Mouse (Mus musculus) liver, postnatal 0 days (tissue): ENCODE measurements around the gene Fads2. TPM values are rescaled to one million over a fixed set of nuclear protein-coding genes. Genes with fewer than 3 reads are reported as not detected.

Source experiments
- ATAC-seq: fragments of 200-750 bp; cut with Nextera tagmentation; 2 replicates; pipeline ENCODE4 v1.8.0; 2017; ENCODE audit warnings: mild to moderate bottlenecking, moderate library complexity
- DNase-seq: peaks from one replicate; pipeline ENCODE4 v3.0.0-alpha.2; 2016
- H3K27ac ChIP-seq: fragments of 300-500 bp; sonication (generic); 2 replicates; pipeline ENCODE4 v1.5.1; 2014; ENCODE audit warnings: antibody characterized with exemption, moderate library complexity, mild to moderate bottlenecking, low read depth
- H3K27me3 ChIP-seq: fragments of 300-500 bp; sonication (generic); 2 replicates; pipeline ENCODE4 v1.6.1; 2014; ENCODE audit warnings: low read length, control low read depth, mixed read lengths; ENCODE audit not compliant: insufficient read depth
- H3K36me3 ChIP-seq: fragments of 300-500 bp; sonication (generic); replicated peaks from 2 replicates; pipeline ENCODE4 v1.6.1; 2014; ENCODE audit warnings: mild to moderate bottlenecking, control low read depth, low read length, moderate library complexity, mixed read lengths; ENCODE audit not compliant: insufficient read depth
- H3K4me1 ChIP-seq: fragments of 300-500 bp; sonication (generic); 2 replicates; pipeline ENCODE4 v1.6.1; 2014; ENCODE audit warnings: antibody characterized with exemption, mild to moderate bottlenecking, control low read depth; ENCODE audit not compliant: insufficient read depth
- H3K4me2 ChIP-seq: fragments of 300-500 bp; sonication (generic); 2 replicates; pipeline ENCODE4 v1.6.1; 2014; ENCODE audit warnings: low read depth, mild to moderate bottlenecking, low read length, moderate library complexity, mixed read lengths
- H3K4me3 ChIP-seq: fragments of 300-500 bp; sonication (generic); 2 replicates; pipeline ENCODE4 v1.5.1; 2014; ENCODE audit warnings: low read depth, low read length
- H3K9ac ChIP-seq: fragments of 300-500 bp; sonication (generic); replicated peaks from 2 replicates; pipeline ENCODE4 v1.6.1; 2014; ENCODE audit warnings: mild to moderate bottlenecking, moderate library complexity
- H3K9me3 ChIP-seq: fragments of 300-500 bp; sonication (generic); 2 replicates; pipeline ENCODE4 v1.6.1; 2016; ENCODE audit warnings: mild to moderate bottlenecking, control low read depth, low read length, mixed read lengths
- CTCF ChIP-seq: sonication (generic); IDR thresholded peaks from 2 replicates; pipeline ENCODE4 v1.5.1; 2016; ENCODE audit warnings: antibody characterized with exemption, low read depth
- EP300 ChIP-seq: IDR thresholded peaks from 2 replicates; pipeline ENCODE4 v1.6.1; 2016; ENCODE audit warnings: antibody characterized with exemption, low read depth, mild to moderate bottlenecking
- WGBS: fragments of 180-500 bp; shearing (Covaris S2); extraction: QIAGEN DNeasy Blood & Tissue Kit; methylation state at CpG from one replicate; pipeline ENCODE4 v1.1.7; 2014; ENCODE audit not compliant: insufficient replicate concordance; 5-methylcytosine and 5-hydroxymethylcytosine counted together
- polyA plus RNA-seq: library from polyadenylated mRNA; unstranded; fragments of >200 nt; fragmentation: Nextera tagmentation; extraction: Ambion mirVana; gene quantifications from 2 replicates; pipeline ENCODE4 v1.2.1, GENCODE M21; 2015

Fads2 gene
- polyA plus RNA-seq, 1 experiment from 2014 or later = 216 TPM

- Histone ChIP-seq H3K4me2 (no peak overlapping the region), H3K4me3 (no peak overlapping the region), H3K27ac (no peak overlapping the region), H3K36me3 (no peaks in the 10 kb centered on the region), H3K9ac (no peak overlapping the region), H3K9me3 (no peaks in the 10 kb centered on the region), H3K4me1 (no peaks in the 10 kb centered on the region), H3K27me3 (no peaks in the 10 kb centered on the region)
- TF ChIP-seq EP300 (no peak), CTCF (no peak)
- ATAC-seq (no peak), DNase-seq (no peak)
- WGBS = 81% methylated on average over 3 of the region's 3 CpGs
These were observed 15.1 kb upstream of the Fads2 start for GRCm38 (mm10) chr19:10116641-10117040.

DNA sequence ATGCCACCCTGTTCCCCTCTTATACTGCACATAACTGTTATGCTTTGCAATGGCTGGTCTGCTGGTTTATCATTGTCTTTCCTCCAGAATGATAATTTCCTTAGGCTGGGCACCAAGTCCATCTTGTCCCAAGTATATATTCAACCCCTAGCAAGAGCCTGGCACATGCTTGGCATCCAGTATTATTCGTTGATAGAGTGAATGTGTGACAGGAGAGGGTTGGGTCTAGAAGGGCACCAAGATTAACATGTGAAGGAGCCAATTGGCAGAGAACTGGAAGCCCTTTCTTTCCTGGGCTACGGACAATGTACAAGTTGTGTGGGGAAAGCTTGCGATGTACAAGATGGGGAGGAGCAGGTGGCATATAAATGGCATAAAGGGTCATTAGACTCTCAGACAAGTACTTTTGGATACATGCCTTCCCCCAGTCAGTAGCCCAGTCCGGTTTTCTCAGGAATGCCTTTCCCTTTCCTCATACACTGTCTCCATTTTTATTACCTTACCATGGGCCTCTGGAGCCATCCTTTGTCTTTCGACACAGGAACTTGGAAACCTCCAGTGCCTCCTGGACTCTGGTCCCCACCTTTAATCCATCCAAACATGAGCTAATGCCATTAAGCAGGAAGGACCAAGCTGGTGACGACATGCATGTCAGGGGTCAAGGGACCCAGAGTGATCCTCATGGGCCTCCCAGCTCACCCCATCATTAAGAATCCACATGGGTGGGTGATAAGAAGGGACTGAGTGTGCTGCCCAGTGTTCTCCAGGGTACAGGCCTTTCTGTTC is 14.0 kb upstream of the Fads2 start:
- DNase-seq (no peak), ATAC-seq (no peak)
- TF ChIP-seq EP300 (no peak), CTCF (no peak)
- no peak overlapping the region; the same call in 1 of the 2 replicates for H3K9ac ChIP-seq
- no peaks in the 10 kb centered on the region for H3K4me1 ChIP-seq
- H3K36me3 ChIP-seq = no peaks in the 10 kb centered on the region
- no peak overlapping the region for H3K4me2 ChIP-seq
- no peaks in the 10 kb centered on the region for H3K9me3 ChIP-seq
- H3K27ac ChIP-seq = no peak overlapping the region
- 76% methylated on average over 6 of the region's 6 CpGs for WGBS
- H3K27me3 ChIP-seq = no peaks in the 10 kb centered on the region
- H3K4me3 ChIP-seq = no peak overlapping the region

- H3K4me1 ChIP-seq = no peaks in the 10 kb centered on the region
- H3K27me3 ChIP-seq = no peaks in the 10 kb centered on the region
- no peak overlapping the region for H3K4me2 ChIP-seq
- TF ChIP-seq EP300 (no peak), CTCF (no peak)
- H3K27ac ChIP-seq = no peak overlapping the region
- H3K9ac ChIP-seq = no peak overlapping the region
- DNase-seq = no peak
- no peaks in the 10 kb centered on the region for H3K36me3 ChIP-seq
- H3K4me3 ChIP-seq = no peak overlapping the region
- WGBS = 73% methylated on average over 4 of the region's 4 CpGs
- ATAC-seq = no peak
- H3K9me3 ChIP-seq = no peaks in the 10 kb centered on the region
These were observed 11.4 kb upstream of the Fads2 start for GRCm38 (mm10) chr19:10112956-10113355.

- Histone ChIP-seq H3K9ac (no peak overlapping the region), H3K4me2 (no peak overlapping the region), H3K9me3 (no peaks in the 10 kb centered on the region), H3K27ac (no peak overlapping the region), H3K27me3 (no peaks in the 10 kb centered on the region), H3K4me1 (peaks cover 17% of the 10 kb centered on the region), H3K4me3 (no peak overlapping the region), H3K36me3 (no peaks in the 10 kb centered on the region)
- WGBS = 78% methylated on average over 2 of the region's 2 CpGs
- DNase-seq (no peak), ATAC-seq (no peak)
- no peak for TF ChIP-seq CTCF
These were observed 7.1 kb upstream of the Fads2 start for GRCm38 (mm10) chr19:10108666-10109065.

DNA sequence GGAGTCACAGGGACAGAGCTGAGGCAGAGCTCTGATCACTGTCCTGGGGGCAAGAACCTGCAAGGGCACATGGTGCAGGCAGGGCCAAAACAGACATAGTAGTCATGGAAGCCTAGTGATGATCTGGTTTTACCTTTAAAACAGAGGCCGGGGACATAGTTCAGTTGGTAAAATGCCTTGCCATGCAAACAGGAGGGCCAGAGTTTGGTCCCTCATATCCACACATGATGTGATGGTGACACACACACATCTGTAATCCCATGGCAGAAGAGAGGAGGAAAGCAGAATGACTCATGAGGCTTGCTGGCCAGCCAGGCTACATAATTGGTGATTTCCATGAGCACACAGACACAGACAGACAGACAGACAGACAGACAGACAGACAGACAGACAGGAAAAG is 6.6 kb upstream of the Fads2 start:
- 65% methylated on average over 1 of the region's 1 CpGs for WGBS
- DNase-seq = no peak
- H3K4me3 ChIP-seq = no peak overlapping the region
- no peaks in the 10 kb centered on the region for H3K27me3 ChIP-seq
- peaks cover 17% of the 10 kb centered on the region for H3K4me1 ChIP-seq
- H3K36me3 ChIP-seq = no peaks in the 10 kb centered on the region
- no peak overlapping the region for H3K27ac ChIP-seq
- no peak for ATAC-seq
- H3K4me2 ChIP-seq = no peak overlapping the region
- TF ChIP-seq CTCF = no peak
- no peak for TF ChIP-seq EP300
- H3K9ac ChIP-seq = no peak overlapping the region
- no peaks in the 10 kb centered on the region for H3K9me3 ChIP-seq

GRCm38 (mm10) chr19:10107051-10107611 is 5.6 kb upstream of the Fads2 start:
- TF ChIP-seq EP300 (no peak), CTCF (no peak)
- no peaks in the 10 kb centered on the region for H3K9me3 ChIP-seq
- 82% methylated on average over 5 of the region's 5 CpGs for WGBS
- H3K4me3 ChIP-seq = no peak overlapping the region
- H3K27ac ChIP-seq = no peak overlapping the region
- no peaks in the 10 kb centered on the region for H3K27me3 ChIP-seq
- H3K4me2 ChIP-seq = no peak overlapping the region
- DNase-seq (no peak), ATAC-seq (no peak)
- no peaks in the 10 kb centered on the region for H3K36me3 ChIP-seq
- no peak overlapping the region for H3K9ac ChIP-seq
- H3K4me1 ChIP-seq = peaks cover 19% of the 10 kb centered on the region
